Mouse (Mus musculus): ENCODE results near the gene Lmx1b.

- TF ChIP-seq GATA1 (IDR thresholded peaks at IDR 0.05; ENCODE audit: borderline replicate concordance, low read length): no peak
- TF ChIP-seq FLI1 (IDR thresholded peaks at IDR 0.05; ENCODE audit: low read length): no peak
These were observed 7.7 kb downstream of the Lmx1b start for GRCm38 (mm10) chr2:33632551-33633059.

Data from megakaryocyte, embryonic 14.5 days (primary cell).